Mouse (Mus musculus) lung, adult 2 months (tissue): ENCODE results near the gene Men1.

Experiments used
- CTCF ChIP-seq: fragments of 200-500 bp; IDR thresholded peaks from 2 replicates; pipeline ENCODE4 v1.5.1; 2011; ENCODE audit warnings: mild to moderate bottlenecking, low read length, control low read depth; ENCODE audit not compliant: insufficient read depth
- POLR2A ChIP-seq: fragments of 200-500 bp; IDR thresholded peaks from 2 replicates; pipeline ENCODE4 v1.6.1; 2011; ENCODE audit warnings: low read depth, mild to moderate bottlenecking, control low read depth, low read length, borderline replicate concordance; ENCODE audit errors: extremely low read depth

- TF ChIP-seq POLR2A (no peak), CTCF (no peak)
Observed at GRCm38 (mm10) chr19:6286434-6287401, 48.1 kb upstream of the Men1 start.
